Mouse (Mus musculus) G1E (cell line): Measurements from ENCODE around the gene Kank3. TPM values are rescaled to one million over a fixed set of nuclear protein-coding genes. Genes with fewer than 3 reads are reported as not detected.
"Not testable (repeated sequence)": the region's sequence is repeated elsewhere in the genome, so short reads cannot be mapped to it uniquely, and the experiment has no call there.

ENCODE experiments used
- ATAC-seq: 2 replicates; pipeline ENCODE4 v1.8.0; 2016; ENCODE audit warnings: mild to moderate bottlenecking; ENCODE audit not compliant: insufficient number of reproducible peaks, poor library complexity, low FRiP score, severe bottlenecking; ENCODE audit errors: extremely low read depth
- DNase-seq: peaks from one replicate; pipeline ENCODE4 v3.0.0; 2012; ENCODE audit warnings: low spot score
- H3K27me3 ChIP-seq: 2 replicates; pipeline ENCODE4 v1.6.1; 2012; ENCODE audit warnings: mild to moderate bottlenecking, low read length, inconsistent platforms; ENCODE audit not compliant: insufficient read depth
- H3K36me3 ChIP-seq: replicated peaks from 2 replicates; pipeline ENCODE3; 2012; ENCODE audit warnings: mild to moderate bottlenecking, inconsistent platforms
- H3K4me1 ChIP-seq: 2 replicates; pipeline ENCODE4 v1.6.1; 2012; ENCODE audit warnings: low read depth, low read length, inconsistent platforms, mixed read lengths; ENCODE audit not compliant: insufficient read depth
- H3K4me3 ChIP-seq: 2 replicates; pipeline ENCODE4 v1.5.1; 2012; ENCODE audit warnings: low read depth, mild to moderate bottlenecking, inconsistent platforms, low read length, moderate library complexity, mixed read lengths
- H3K9me3 ChIP-seq: replicated peaks from 2 replicates; pipeline ENCODE4 v1.6.1; 2012; ENCODE audit warnings: inconsistent platforms
- CTCF ChIP-seq: IDR thresholded peaks from 2 replicates; pipeline ENCODE4 v1.5.1; 2012; ENCODE audit warnings: low read depth, low read length, inconsistent platforms, mixed read lengths
- GATA1 ChIP-seq: IDR thresholded peaks from 2 replicates; pipeline ENCODE4 v1.6.1; 2012; ENCODE audit warnings: borderline replicate concordance, low read length, inconsistent platforms, mixed read lengths
- GATA2 ChIP-seq: IDR thresholded peaks from 2 replicates; pipeline ENCODE4 v1.6.1; 2012; ENCODE audit warnings: low read depth, low read length, inconsistent platforms, borderline replicate concordance
- POLR2AphosphoS5 ChIP-seq: IDR thresholded peaks from 2 replicates; pipeline ENCODE4 v1.6.1; 2012; ENCODE audit warnings: low read depth, low read length, inconsistent platforms; ENCODE audit not compliant: insufficient replicate concordance
- TAL1 ChIP-seq: conservative IDR thresholded peaks from 2 replicates; pipeline ENCODE4 v1.6.1; 2012; ENCODE audit warnings: low read depth, low read length, inconsistent platforms, mixed read lengths
- polyA plus RNA-seq: library from polyadenylated mRNA; stranded (reverse); fragments of >175 nt; gene quantifications from 2 replicates; pipeline ENCODE4 v1.2.3, GENCODE M21; 2012
- total RNA-seq, 2 experiments: library from RNA; stranded (forward) in 1 of 2; stranded (reverse) in 1 of 2; fragments of 200-1000 nt in 1 of 2; fragments of >200 nt in 1 of 2; fragmentation: Nextera tagmentation in 1 of 2; gene quantifications; 2 replicates each; pipeline ENCODE4 v1.2.3; 2014 to 2017

Gene Kank3
- total and polyA plus RNA-seq, 3 experiments, result 1.1 to 6.6 (median 4.3) TPM

DNA sequence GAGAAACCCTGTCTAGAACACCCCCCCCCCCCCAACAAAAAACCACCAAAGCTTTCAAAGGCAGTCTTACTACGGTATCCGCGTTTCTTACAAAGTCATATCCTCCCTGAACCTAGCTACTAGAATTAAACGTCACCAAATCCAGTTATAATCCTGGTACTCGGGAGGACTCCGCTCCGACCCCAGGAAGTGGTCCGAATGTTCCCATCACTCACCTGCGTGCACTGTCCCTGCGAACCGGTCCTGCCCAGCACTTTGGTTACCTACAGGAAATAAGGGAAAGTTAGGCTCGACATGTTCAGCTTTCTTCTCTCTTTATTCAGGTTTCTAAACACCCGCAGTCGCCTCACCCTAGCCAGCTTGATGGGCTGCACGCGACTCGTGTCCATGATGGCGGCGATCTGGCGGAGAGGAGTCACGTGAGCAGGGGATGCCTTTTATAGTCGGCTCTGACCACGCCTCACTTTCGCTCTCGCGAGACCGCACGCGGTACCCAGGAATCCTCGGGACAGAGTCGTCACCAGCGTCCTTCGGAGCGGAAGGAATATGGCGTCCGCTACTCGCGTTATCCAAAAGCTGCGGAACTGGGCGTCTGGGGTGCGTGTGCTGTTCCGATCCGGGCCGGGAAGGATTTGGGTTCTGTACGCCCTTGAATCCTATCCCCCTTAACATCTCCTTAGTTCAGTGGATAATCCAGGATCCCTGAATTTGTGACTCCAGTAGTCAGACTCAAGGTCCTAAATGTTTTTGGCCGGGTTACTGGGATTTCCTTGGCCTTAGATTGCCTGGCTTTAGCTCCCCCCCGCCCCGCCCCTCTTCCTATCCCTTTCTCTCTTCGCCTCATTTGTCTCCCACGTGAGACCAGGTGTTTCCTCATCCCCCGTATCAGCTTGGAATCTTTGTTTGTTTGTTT is 14.0 kb downstream of the Kank3 start, which contains the start of the genes Rps28 and Ndufa7:
Gene Rps28 (minus strand): TSS at position 479 of the 913 bp plus-strand sequence.
Gene Ndufa7 (plus strand): TSS at position 489 of the 913 bp plus-strand sequence.
- H3K4me3 ChIP-seq, result peak within 1 kb of the TSS; percentile 81
- peaks cover 80% of the 10 kb centered on the region for H3K36me3 ChIP-seq
- no peaks in the 10 kb centered on the region for H3K27me3 ChIP-seq
- no peak for TF ChIP-seq GATA1
- no peak for TF ChIP-seq CTCF
- peak; percentile 95 for TF ChIP-seq POLR2AphosphoS5
- no peak for TF ChIP-seq GATA2
- H3K4me1 ChIP-seq, result peaks cover 62% of the 10 kb centered on the region
- ATAC-seq (peak; percentile 85), DNase-seq (peak; percentile 49)
- no peaks in the 10 kb centered on the region for H3K9me3 ChIP-seq

DNA sequence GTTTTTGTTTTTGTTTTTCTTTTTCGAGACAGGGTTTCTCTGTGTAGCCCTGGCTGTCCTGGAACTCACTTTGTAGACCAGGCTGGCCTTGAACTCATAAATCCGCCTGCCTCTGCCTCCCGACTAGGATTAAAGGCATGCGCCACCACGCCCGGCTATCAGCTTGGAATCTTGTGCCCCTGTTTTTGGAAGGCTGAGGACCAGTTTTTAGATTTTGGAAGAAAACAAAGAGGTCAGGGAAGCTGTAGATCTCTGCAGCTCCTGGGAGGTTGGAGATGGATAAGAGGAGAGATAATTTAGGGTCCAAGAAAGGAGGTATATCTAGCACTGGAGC is 14.6 kb downstream of the Kank3 start:
- DNase-seq, H3K9me3 ChIP-seq, ATAC-seq, H3K27me3 ChIP-seq: not testable (repeated sequence)
- Histone ChIP-seq H3K4me1 (peaks cover 58% of the 10 kb centered on the region), H3K4me3 (peak overlapping the region; percentile 81), H3K36me3 (peaks cover 80% of the 10 kb centered on the region)

DNA sequence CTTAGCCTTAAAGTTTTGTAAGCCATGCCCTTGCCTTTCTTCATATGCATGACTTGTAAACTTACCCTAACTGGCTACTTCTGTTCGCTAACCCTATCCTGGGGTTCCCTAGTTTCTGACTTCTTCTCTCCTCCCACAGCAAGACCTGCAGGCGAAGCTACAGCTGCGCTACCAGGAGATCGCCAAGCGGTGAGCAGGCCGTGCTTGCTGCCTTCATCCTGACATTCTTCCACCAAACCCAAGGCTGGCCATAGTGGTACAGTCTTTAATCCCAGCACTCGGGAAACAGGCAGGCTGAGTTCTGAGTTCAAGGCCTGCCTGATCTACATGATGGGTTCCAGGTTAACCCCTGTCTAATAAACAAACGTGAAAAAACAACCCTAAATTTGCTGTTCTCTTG is 15.1 kb downstream of the Kank3 start:
- peaks cover 80% of the 10 kb centered on the region for H3K36me3 ChIP-seq
- DNase-seq (no peak), ATAC-seq (no peak)
- peaks cover 53% of the 10 kb centered on the region for H3K4me1 ChIP-seq
- TF ChIP-seq POLR2AphosphoS5 (no peak), CTCF (no peak), GATA1 (no peak), GATA2 (no peak)
- H3K27me3 ChIP-seq, result no peaks in the 10 kb centered on the region
- no peaks in the 10 kb centered on the region for H3K9me3 ChIP-seq
- H3K4me3 ChIP-seq, result peak overlapping the region; percentile 81

DNA sequence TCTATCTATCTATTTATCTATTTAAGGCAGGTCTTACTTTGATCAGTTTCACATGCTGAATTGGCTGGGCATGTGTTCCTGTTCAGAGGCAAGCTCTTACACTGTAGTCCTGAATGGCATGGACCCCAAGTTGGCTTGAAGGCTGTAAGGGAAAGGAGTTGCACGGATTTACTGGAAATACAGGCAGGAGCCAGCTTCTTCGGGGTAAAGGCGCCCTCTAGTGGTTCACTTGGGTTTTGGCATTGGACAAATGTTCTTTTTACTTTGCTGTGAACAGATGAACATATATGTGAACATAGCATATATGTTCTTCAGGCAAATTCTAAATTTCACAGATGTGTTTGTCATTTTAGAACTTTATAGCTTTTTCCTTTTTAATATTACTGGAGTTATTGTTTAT is 16.5 kb downstream of the Kank3 start:
- TF ChIP-seq CTCF (peak; percentile 84), GATA1 (no peak), TAL1 (no peak), GATA2 (no peak), POLR2AphosphoS5 (no peak)
- Histone ChIP-seq H3K4me1 (peaks cover 41% of the 10 kb centered on the region), H3K4me3 (no peak overlapping the region), H3K27me3 (no peaks in the 10 kb centered on the region), H3K36me3 (peaks cover 80% of the 10 kb centered on the region), H3K9me3 (no peaks in the 10 kb centered on the region)
- ATAC-seq (no peak), DNase-seq (peak; percentile 57)

DNA sequence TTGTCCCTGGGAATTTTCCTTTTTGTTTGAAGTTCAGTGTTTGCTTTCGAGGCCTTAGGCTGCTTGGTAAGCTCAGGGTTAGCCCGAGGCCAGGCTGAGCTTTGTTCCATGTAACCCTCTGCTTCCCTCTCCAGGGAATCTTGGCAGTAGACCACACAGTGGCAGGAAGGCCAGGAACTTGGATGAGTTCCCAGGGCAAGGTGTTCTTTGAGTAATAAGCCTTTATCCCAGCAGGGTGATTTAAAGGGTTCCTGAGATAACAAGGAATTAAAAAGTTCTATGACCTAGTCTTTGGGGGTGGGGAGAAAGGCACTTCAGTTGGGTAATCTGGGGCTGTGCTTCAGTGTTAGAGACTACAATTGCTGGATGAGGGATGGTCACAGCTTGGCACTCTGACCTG is 18.6 kb downstream of the Kank3 start:
- TF ChIP-seq POLR2AphosphoS5 (no peak), CTCF (no peak), GATA2 (no peak), GATA1 (no peak), TAL1 (no peak)
- DNase-seq, result no peak
- Histone ChIP-seq H3K9me3 (no peaks in the 10 kb centered on the region), H3K27me3 (no peaks in the 10 kb centered on the region), H3K4me1 (peaks cover 29% of the 10 kb centered on the region), H3K4me3 (no peak overlapping the region), H3K36me3 (peaks cover 81% of the 10 kb centered on the region)
- ATAC-seq, result no peak

DNA sequence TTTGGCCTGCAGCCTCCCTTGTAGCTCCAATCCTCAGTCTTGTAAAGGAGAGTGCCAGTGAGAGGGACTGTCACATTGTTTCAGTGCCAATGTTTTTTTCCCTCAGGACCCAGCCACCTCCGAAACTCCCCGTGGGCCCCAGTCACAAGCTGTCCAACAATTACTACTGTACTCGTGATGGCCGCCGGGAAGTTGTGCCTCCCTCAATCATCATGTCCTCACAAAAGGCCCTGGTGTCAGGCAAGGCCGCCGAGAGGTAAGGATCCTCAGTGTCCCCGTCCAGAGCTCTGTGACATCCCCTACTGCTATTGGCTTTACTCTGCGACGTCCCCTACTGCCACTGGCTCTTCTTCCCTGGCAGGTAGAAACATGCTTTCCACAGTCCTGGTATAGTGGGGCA is 19.2 kb downstream of the Kank3 start:
- ATAC-seq, result no peak
- Histone ChIP-seq H3K4me1 (peaks cover 29% of the 10 kb centered on the region), H3K27me3 (no peaks in the 10 kb centered on the region), H3K9me3 (no peaks in the 10 kb centered on the region), H3K36me3 (peaks cover 87% of the 10 kb centered on the region), H3K4me3 (no peak overlapping the region)
- TF ChIP-seq TAL1, result no peak
- TF ChIP-seq CTCF, result no peak
- no peak for TF ChIP-seq GATA2
- no peak for TF ChIP-seq POLR2AphosphoS5
- no peak for TF ChIP-seq GATA1
- DNase-seq, result no peak
